Mouse (Mus musculus) olfactory bulb, adult 2 months (tissue): Measurements from ENCODE around the gene Ttll8.

Experiments used
- CTCF ChIP-seq: fragments of 200-500 bp; IDR thresholded peaks from 2 replicates; pipeline ENCODE4 v1.5.1; 2012; ENCODE audit warnings: low read depth, mild to moderate bottlenecking, low read length, moderate library complexity; ENCODE audit not compliant: insufficient read depth
- POLR2A ChIP-seq: fragments of 200-500 bp; IDR thresholded peaks from 2 replicates; pipeline ENCODE4 v1.6.1; 2012; ENCODE audit warnings: mild to moderate bottlenecking, low read depth, low read length, moderate library complexity; ENCODE audit not compliant: insufficient read depth

DNA sequence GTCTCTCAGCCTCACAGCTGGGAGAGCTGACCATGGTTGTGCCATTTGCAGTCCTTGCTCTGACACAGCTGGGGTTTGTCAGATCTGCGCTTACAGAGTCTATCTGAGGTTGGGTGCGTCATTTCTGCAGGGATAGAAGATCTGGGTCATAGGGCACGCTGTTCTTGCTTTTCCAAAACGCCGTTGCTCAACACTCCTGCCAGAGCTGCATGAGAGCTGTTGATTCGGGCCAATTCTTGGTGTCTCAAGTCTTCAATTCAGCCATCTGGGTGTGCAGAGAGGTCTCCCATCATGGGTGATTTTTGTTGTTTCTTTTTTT lies 32.3 kb downstream of the Ttll8 start:
- no peak for TF ChIP-seq POLR2A
- no peak for TF ChIP-seq CTCF
